Mouse (Mus musculus) hindbrain, embryonic 14.5 days (tissue): ENCODE results near the gene 1500009L16Rik. TPM values are rescaled to one million over a fixed set of nuclear protein-coding genes. Genes with fewer than 3 reads are reported as not detected.
A peak's percentile ranks its signal among the peaks of the same experiment; 100 is the strongest.

Experiments
- ATAC-seq: fragments of 200-750 bp; cut with Nextera tagmentation; 2 replicates; pipeline ENCODE4 v1.8.0; 2017; ENCODE audit warnings: moderate number of reproducible peaks, mild to moderate bottlenecking, moderate TSS enrichment, moderate library complexity; ENCODE audit not compliant: low FRiP score
- DNase-seq: peaks from one replicate; pipeline ENCODE4 v3.0.0-alpha.2; 2015; ENCODE audit warnings: low spot score
- H3K27ac ChIP-seq: fragments of 300-500 bp; sonication (generic); 2 replicates; pipeline ENCODE4 v1.5.1; 2014; ENCODE audit warnings: mild to moderate bottlenecking, moderate library complexity
- H3K27me3 ChIP-seq: fragments of 300-500 bp; sonication (generic); 2 replicates; pipeline ENCODE4 v1.6.1; 2014; ENCODE audit warnings: mild to moderate bottlenecking, low read length, mixed read lengths; ENCODE audit not compliant: control insufficient read depth, insufficient read depth
- H3K36me3 ChIP-seq: fragments of 300-500 bp; sonication (generic); replicated peaks from 2 replicates; pipeline ENCODE4 v1.6.1; 2014; ENCODE audit not compliant: control insufficient read depth, insufficient read depth
- H3K4me1 ChIP-seq: fragments of 300-500 bp; sonication (generic); replicated peaks from 2 replicates; pipeline ENCODE4 v1.6.1; 2014; ENCODE audit warnings: antibody characterized with exemption, low read length, mixed read lengths; ENCODE audit not compliant: control insufficient read depth, insufficient read depth
- H3K4me2 ChIP-seq: fragments of 300-500 bp; sonication (generic); replicated peaks from 2 replicates; pipeline ENCODE4 v1.6.1; 2014; ENCODE audit warnings: mild to moderate bottlenecking, moderate library complexity
- H3K4me3 ChIP-seq: fragments of 300-500 bp; sonication (generic); replicated peaks from 2 replicates; pipeline ENCODE4 v1.5.1; 2014; ENCODE audit warnings: mild to moderate bottlenecking, low read length
- H3K9ac ChIP-seq: fragments of 300-500 bp; sonication (generic); 2 replicates; pipeline ENCODE4 v1.6.1; 2014
- H3K9me3 ChIP-seq: fragments of 300-500 bp; sonication (generic); 2 replicates; pipeline ENCODE4 v1.6.1; 2016; ENCODE audit warnings: low read length; ENCODE audit not compliant: control insufficient read depth
- WGBS: fragments of 180-500 bp; shearing (Covaris S2); extraction: QIAGEN DNeasy Blood & Tissue Kit; methylation state at CpG from one replicate; pipeline ENCODE4 v1.1.7; 2014; 5-methylcytosine and 5-hydroxymethylcytosine counted together
- polyA plus RNA-seq: library from polyadenylated mRNA; unstranded; fragments of >200 nt; fragmentation: Nextera tagmentation; extraction: Ambion mirVana; gene quantifications from 2 replicates; pipeline ENCODE4 v1.2.1, GENCODE M21; 2014

1500009L16Rik gene
- polyA plus RNA-seq, result 87.9 and 88.7 TPM in 2 replicates

DNA sequence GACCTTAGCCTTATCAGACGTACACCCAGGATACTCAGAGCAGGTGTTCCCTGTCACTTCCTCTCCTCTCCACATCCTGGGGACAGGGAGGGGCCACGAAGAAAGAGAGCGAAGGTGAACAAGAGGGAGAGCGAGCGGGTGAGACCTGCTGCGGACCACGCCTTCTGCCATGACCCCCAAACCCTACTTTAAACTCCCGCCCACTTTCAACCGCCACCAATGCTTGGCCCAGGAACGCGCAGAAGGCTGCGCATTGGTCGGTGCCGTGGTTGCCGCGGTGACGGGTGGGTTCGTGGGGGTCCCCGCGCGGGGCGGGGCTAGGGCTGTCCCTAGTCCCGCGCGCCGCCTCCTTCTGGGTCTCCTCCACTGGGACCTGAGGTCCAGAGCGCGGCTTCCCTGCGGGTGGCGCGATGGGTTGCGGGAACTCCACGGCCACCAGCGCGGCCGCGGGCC lies at the start of gene 1500009L16Rik:
1500009L16Rik (plus strand) TSS at position 287 of the 453 bp plus-strand sequence.
- no peak within 1 kb of the TSS for H3K27ac ChIP-seq
- H3K9me3 ChIP-seq, result no peaks in the 10 kb centered on the region
- DNase-seq, result peak; percentile 80
- peak within 1 kb of the TSS; percentile 77 for H3K4me3 ChIP-seq
- peak within 1 kb of the TSS; percentile 84 for H3K9ac ChIP-seq
- H3K36me3 ChIP-seq, result no peaks in the 10 kb centered on the region
- H3K4me2 ChIP-seq, result peak within 1 kb of the TSS; percentile 88
- no peaks in the 10 kb centered on the region for H3K4me1 ChIP-seq
- under 1% methylated on average over 37 of the region's 37 CpGs for WGBS
- ATAC-seq, result peak; percentile 99
- no peaks in the 10 kb centered on the region for H3K27me3 ChIP-seq

DNA sequence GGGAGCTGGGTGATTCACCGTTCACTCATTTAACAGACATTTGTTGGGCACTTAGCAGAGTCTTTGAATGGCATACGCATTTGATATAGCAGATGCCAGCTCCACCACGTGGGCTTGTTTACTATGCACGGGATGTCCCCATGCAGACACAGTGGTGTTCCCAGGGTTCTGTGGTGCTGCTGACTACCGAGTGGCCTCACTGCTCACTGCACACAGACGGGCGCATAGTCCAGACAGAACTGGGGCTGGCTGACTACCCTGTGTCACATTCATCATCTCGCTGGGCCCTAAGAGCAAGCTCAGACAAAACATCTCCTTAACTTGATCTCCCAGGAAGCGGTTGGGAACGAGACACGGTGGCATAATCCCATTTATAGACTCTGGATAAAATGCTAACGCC lies 41.3 kb upstream of the 1500009L16Rik start:
- Histone ChIP-seq H3K9me3 (no peaks in the 10 kb centered on the region), H3K9ac (no peak overlapping the region), H3K27me3 (no peaks in the 10 kb centered on the region), H3K4me3 (no peak overlapping the region), H3K36me3 (no peaks in the 10 kb centered on the region), H3K27ac (no peak overlapping the region), H3K4me2 (no peak overlapping the region), H3K4me1 (no peaks in the 10 kb centered on the region)
- WGBS, result 80% methylated on average over 12 of the region's 12 CpGs
- ATAC-seq (no peak), DNase-seq (no peak)

DNA sequence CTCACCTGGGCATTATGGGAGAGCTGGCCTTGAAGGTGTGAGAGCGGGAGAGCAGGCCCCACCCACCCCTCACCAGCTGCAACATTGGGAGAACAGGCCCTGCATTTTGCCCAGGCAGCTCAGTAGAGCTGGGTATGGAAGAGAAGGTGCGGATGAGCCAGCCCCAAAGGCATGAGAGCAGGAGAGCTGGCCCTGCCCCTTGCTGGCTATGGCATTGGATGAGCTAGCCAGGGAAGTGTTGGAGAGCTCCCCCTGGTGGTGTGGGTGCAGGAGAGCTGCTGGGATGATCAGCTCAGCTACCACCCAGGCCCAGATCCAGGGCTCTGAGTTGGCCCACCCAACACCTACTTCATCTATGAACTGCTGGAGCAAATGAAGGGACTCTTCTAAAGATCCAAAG lies 34.5 kb upstream of the 1500009L16Rik start:
- 100% methylated on average over 2 of the region's 2 CpGs for WGBS
- DNase-seq, result no peak

DNA sequence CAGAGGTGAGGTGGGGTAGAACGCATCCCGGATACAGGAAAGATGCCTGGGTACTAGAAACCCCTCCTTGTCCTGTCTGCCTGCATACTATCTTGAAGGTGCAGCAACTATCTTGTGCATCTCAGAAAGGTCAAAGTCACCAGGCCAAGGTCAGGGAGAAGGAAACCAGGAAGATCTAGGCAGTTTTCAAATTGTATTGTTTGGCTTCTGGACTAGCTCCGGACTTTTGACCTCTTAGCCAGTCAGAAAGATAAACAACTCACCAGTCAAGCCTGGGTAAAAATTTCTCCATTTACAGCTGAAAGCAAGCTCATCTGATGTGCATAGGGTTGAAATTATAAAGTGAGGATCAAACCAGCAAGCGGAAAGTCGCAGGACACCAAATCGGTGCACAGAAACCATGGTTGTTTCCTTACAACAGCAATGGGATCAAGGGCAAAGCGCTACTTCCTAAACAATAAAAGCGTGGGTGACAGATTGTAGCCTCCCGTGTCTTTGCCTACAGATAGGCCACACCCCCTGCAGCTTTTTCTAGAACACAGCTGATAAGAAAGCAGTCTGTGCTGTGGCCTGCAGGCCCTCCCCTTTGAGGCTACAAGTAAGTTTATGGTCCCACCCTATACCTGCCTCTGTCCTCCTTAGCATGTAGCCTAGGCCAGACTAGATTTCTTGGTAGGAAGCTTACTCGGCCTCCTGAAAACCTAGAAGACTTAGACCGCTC lies 30.3 kb upstream of the 1500009L16Rik start:
- Histone ChIP-seq H3K9ac (no peak overlapping the region), H3K4me1 (no peaks in the 10 kb centered on the region), H3K4me3 (no peak overlapping the region), H3K27ac (no peak overlapping the region), H3K27me3 (no peaks in the 10 kb centered on the region), H3K36me3 (no peaks in the 10 kb centered on the region), H3K4me2 (no peak overlapping the region), H3K9me3 (no peaks in the 10 kb centered on the region)
- no peak for DNase-seq
- no peak for ATAC-seq
- WGBS, result 86% methylated on average over 11 of the region's 11 CpGs

More for the DNA sequence above, 34.5 kb upstream of the 1500009L16Rik start:
- ATAC-seq, result no peak
- Histone ChIP-seq H3K9ac (no peak overlapping the region), H3K4me1 (no peaks in the 10 kb centered on the region), H3K4me2 (no peak overlapping the region), H3K27me3 (no peaks in the 10 kb centered on the region), H3K27ac (no peak overlapping the region), H3K9me3 (no peaks in the 10 kb centered on the region), H3K36me3 (no peaks in the 10 kb centered on the region), H3K4me3 (no peak overlapping the region)

DNA sequence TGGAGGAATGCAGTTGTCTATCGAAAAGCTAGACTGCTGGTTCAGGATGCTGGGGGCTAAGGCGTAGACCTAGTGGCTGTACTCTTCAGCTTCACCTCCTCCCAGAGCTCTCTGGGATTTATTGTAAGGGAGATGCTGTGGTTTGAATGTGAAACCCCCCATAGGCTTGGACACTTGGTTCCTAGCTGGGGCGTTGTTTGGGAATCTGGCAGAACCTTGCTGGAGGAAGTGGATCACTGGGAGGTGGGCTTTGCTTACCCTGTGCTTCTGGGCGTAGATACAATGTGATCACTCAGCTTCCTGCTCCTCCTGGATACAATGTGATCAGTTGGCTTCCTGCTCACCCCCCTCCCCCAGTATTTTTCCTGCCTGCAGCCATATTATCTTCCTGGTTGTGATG lies 26.4 kb upstream of the 1500009L16Rik start:
- ATAC-seq, result no peak
- H3K36me3 ChIP-seq, result no peaks in the 10 kb centered on the region

DNA sequence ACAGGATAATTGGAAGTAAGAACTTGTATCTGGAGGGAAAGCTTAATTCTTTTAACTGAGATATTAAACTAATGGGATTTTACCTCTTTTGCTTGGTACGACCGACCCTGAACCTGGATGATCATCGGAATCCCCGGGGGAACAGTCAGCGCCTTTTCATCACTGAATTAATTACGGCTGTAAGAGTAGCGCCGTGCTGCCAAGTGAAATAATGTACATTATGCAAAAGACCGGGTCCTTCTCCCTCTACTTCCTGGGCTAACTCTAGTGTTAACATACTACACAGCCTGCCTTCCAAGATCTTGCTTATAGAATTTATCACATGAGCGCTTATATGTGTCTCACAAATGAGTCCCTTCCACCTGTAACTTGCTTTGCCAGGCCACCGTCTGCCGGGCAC lies 16.0 kb upstream of the 1500009L16Rik start:
- H3K4me1 ChIP-seq, result no peaks in the 10 kb centered on the region
- no peak overlapping the region for H3K4me2 ChIP-seq
- H3K36me3 ChIP-seq, result no peaks in the 10 kb centered on the region
- ATAC-seq (no peak), DNase-seq (peak; percentile 25)
- H3K27me3 ChIP-seq, result no peaks in the 10 kb centered on the region
- WGBS, result 71% methylated on average over 12 of the region's 12 CpGs
- no peaks in the 10 kb centered on the region for H3K9me3 ChIP-seq
- no peak overlapping the region for H3K9ac ChIP-seq
- H3K4me3 ChIP-seq, result no peak overlapping the region
- no peak overlapping the region for H3K27ac ChIP-seq

More for the DNA sequence above, 26.4 kb upstream of the 1500009L16Rik start:
- Histone ChIP-seq H3K27me3 (no peaks in the 10 kb centered on the region), H3K4me2 (no peak overlapping the region), H3K4me3 (no peak overlapping the region), H3K4me1 (no peaks in the 10 kb centered on the region), H3K27ac (no peak overlapping the region), H3K9me3 (no peaks in the 10 kb centered on the region), H3K9ac (no peak overlapping the region)
- no peak for DNase-seq
- 89% methylated on average over 4 of the region's 4 CpGs for WGBS

DNA sequence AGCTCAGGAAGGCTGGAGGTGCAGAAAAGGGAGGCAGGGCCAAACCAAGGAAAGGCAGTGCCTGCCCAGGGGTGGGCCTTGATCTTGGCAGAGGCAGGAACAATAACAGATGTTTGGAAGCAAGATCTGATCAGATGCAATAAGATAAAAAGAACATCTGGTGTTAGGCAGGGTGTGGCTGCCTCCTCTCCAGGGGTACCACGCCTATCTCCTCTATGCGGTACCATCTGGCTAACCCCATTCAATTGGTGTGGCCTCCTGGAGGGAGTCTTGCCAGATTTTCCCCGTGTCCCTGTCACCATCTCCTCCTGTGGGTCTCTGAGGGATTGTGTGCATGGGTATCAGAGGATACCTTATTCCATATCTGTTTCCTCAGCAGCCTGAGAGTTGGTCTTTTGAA lies 12.7 kb upstream of the 1500009L16Rik start:
- H3K9me3 ChIP-seq, result no peaks in the 10 kb centered on the region
- no peaks in the 10 kb centered on the region for H3K36me3 ChIP-seq
- no peak overlapping the region for H3K4me3 ChIP-seq
- H3K4me1 ChIP-seq, result no peaks in the 10 kb centered on the region
- no peak overlapping the region for H3K4me2 ChIP-seq
- ATAC-seq (no peak), DNase-seq (no peak)
- no peaks in the 10 kb centered on the region for H3K27me3 ChIP-seq
- H3K9ac ChIP-seq, result no peak overlapping the region
- H3K27ac ChIP-seq, result no peak overlapping the region
- WGBS, result 49% methylated on average over 3 of the region's 3 CpGs

DNA sequence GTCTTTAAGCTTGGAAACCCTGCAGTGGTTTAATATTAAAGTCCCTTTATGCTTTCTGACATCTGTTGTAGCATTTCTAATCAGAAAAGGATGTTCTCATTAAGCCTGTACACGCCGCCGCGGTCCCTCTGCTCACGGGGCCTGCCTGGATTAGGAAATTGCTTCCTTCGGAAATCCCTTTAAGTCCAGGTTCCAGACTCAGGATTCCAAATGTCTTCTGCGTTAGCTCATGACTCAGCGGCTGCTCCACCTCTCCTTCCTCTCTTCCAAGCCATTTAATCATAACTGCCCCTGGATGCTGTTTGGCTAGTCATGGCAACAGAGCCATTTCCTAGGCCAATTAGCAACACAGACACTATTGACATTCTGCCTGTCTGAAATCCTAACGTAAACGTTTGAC lies 10.9 kb upstream of the 1500009L16Rik start:
- 54% methylated on average over 10 of the region's 10 CpGs for WGBS
- no peak overlapping the region for H3K4me2 ChIP-seq
- H3K27me3 ChIP-seq, result no peaks in the 10 kb centered on the region
- H3K27ac ChIP-seq, result 0 out of 2 replicates have a peak overlapping the region, but pooled peaks have one; percentile 20
- H3K4me1 ChIP-seq, result no peaks in the 10 kb centered on the region
- no peak overlapping the region for H3K9ac ChIP-seq
- no peak overlapping the region for H3K4me3 ChIP-seq
- H3K36me3 ChIP-seq, result no peaks in the 10 kb centered on the region
- ATAC-seq (no peak), DNase-seq (no peak)
- no peaks in the 10 kb centered on the region for H3K9me3 ChIP-seq

DNA sequence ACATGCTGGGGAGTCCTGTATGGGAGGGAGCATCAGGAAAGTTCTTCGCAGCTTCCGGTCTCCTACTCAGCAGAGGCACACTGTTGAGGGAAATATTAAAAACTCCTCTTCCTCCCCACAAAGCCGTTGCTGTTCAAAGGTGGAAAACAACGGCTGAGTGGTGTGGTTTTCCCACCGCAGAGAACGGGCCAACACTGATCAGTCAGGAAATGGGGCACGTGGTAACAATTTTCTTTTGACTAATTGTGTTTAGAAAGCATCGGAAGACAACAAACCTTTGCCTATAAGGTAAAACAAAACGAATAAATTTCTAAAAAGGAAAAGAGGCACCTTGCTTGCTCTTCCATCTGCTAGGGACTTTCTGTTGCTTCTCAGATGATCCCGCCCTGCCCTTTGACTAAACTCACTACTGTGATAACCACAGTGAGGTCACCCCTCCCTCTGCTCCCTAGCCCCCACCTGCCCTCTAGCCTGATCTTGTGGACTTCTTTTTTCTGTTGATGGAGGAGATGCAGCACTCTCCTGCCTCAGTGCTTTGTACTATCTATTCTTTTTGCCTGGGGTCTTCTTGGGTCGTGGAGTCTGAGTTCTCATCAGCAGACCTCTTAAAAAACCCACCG lies 3.7 kb upstream of the 1500009L16Rik start:
- no peaks in the 10 kb centered on the region for H3K36me3 ChIP-seq
- H3K9ac ChIP-seq, result no peak overlapping the region
- H3K9me3 ChIP-seq, result no peaks in the 10 kb centered on the region
- no peaks in the 10 kb centered on the region for H3K27me3 ChIP-seq
- no peak overlapping the region for H3K27ac ChIP-seq
- H3K4me3 ChIP-seq, result no peak overlapping the region
- ATAC-seq (no peak), DNase-seq (no peak)
- H3K4me1 ChIP-seq, result no peaks in the 10 kb centered on the region
- no peak overlapping the region for H3K4me2 ChIP-seq
- WGBS, result 90% methylated on average over 12 of the region's 12 CpGs
